Mouse (Mus musculus) heart, postnatal 0 days (tissue): Measurements from ENCODE around the gene Rbp1. TPM values are rescaled to one million over a fixed set of nuclear protein-coding genes. Genes with fewer than 3 reads are reported as not detected.

ENCODE experiments used
- ATAC-seq: fragments of 200-750 bp; cut with Nextera tagmentation; 2 replicates; pipeline ENCODE4 v1.8.0; 2017; ENCODE audit warnings: low read depth, moderate number of reproducible peaks, moderate library complexity; ENCODE audit not compliant: insufficient read depth
- DNase-seq: peaks from one replicate; pipeline ENCODE4 v3.0.0-alpha.2; 2016; ENCODE audit warnings: low spot score
- H3K27ac ChIP-seq: fragments of 300-500 bp; sonication (generic); 2 replicates; pipeline ENCODE4 v1.5.1; 2014; ENCODE audit warnings: low read depth, mild to moderate bottlenecking
- H3K27me3 ChIP-seq: fragments of 300-500 bp; sonication (generic); 2 replicates; pipeline ENCODE4 v1.6.1; 2014; ENCODE audit warnings: low read length, mixed read lengths; ENCODE audit not compliant: control insufficient read depth, insufficient read depth
- H3K36me3 ChIP-seq: fragments of 300-500 bp; sonication (generic); replicated peaks from 2 replicates; pipeline ENCODE4 v1.6.1; 2014; ENCODE audit warnings: low read length, mixed read lengths; ENCODE audit not compliant: control insufficient read depth, insufficient read depth
- H3K4me1 ChIP-seq: fragments of 300-500 bp; sonication (generic); 2 replicates; pipeline ENCODE4 v1.6.1; 2014; ENCODE audit warnings: antibody characterized with exemption; ENCODE audit not compliant: control insufficient read depth, insufficient read depth
- H3K4me2 ChIP-seq: fragments of 300-500 bp; sonication (generic); 2 replicates; pipeline ENCODE4 v1.6.1; 2014; ENCODE audit warnings: low read depth, mild to moderate bottlenecking, low read length, moderate library complexity
- H3K4me3 ChIP-seq: fragments of 300-500 bp; sonication (generic); 2 replicates; pipeline ENCODE4 v1.5.1; 2014; ENCODE audit warnings: low read depth, low read length
- H3K9ac ChIP-seq: fragments of 300-500 bp; sonication (generic); replicated peaks from 2 replicates; pipeline ENCODE4 v1.6.1; 2014; ENCODE audit warnings: low read depth, low read length, mixed read lengths
- H3K9me3 ChIP-seq: fragments of 300-500 bp; sonication (generic); replicated peaks from 2 replicates; pipeline ENCODE4 v1.6.1; 2016; ENCODE audit warnings: low read length; ENCODE audit not compliant: control insufficient read depth
- CTCF ChIP-seq: IDR thresholded peaks from 2 replicates; pipeline ENCODE4 v1.5.1; 2016; ENCODE audit warnings: antibody characterized with exemption, control low read depth, low read depth
- EP300 ChIP-seq: IDR thresholded peaks from 2 replicates; pipeline ENCODE4 v1.6.1; 2016; ENCODE audit warnings: antibody characterized with exemption, low read depth
- WGBS: fragments of 180-500 bp; shearing (Covaris S2); extraction: QIAGEN DNeasy Blood & Tissue Kit; methylation state at CpG from one replicate; pipeline ENCODE4 v1.1.7; 2014; 5-methylcytosine and 5-hydroxymethylcytosine counted together
- polyA plus RNA-seq: library from polyadenylated mRNA; unstranded; fragments of >200 nt; fragmentation: Nextera tagmentation; extraction: Ambion mirVana; gene quantifications from 2 replicates; pipeline ENCODE4 v1.2.1, GENCODE M21; 2015
- total RNA-seq: library from RNA; depleted of rRNA; stranded (reverse); fragments of >200 nt; gene quantifications from 2 replicates; pipeline ENCODE4 v1.2.3, GENCODE M21; 2014; ENCODE audit warnings: low replicate concordance; rRNA removed

Gene Rbp1
- total and polyA plus RNA-seq, 2 experiments from 2014 or later: 14.2 to 36.9 TPM

GRCm38 (mm10) chr9:98487273-98487672 is 64.5 kb downstream of the Rbp1 start:
- DNase-seq (no peak), ATAC-seq (no peak)
- no peak overlapping the region for H3K4me3 ChIP-seq
- no peak overlapping the region for H3K27ac ChIP-seq
- H3K27me3 ChIP-seq: no peaks in the 10 kb centered on the region
- H3K4me1 ChIP-seq: peaks cover 9% of the 10 kb centered on the region; the same call in 1 of the 2 replicates
- no peak overlapping the region for H3K4me2 ChIP-seq
- no peak for TF ChIP-seq EP300
- H3K9me3 ChIP-seq: no peaks in the 10 kb centered on the region
- no peaks in the 10 kb centered on the region for H3K36me3 ChIP-seq
- H3K9ac ChIP-seq: no peak overlapping the region
- WGBS: 28% methylated on average over 6 of the region's 6 CpGs

- peak; percentile 40; the same call in 1 of the 2 replicates for ATAC-seq
- Histone ChIP-seq H3K4me1 (peaks cover 9% of the 10 kb centered on the region; the same call in 1 of the 2 replicates), H3K27ac (no peak overlapping the region), H3K4me3 (no peak overlapping the region), H3K36me3 (no peaks in the 10 kb centered on the region), H3K27me3 (no peaks in the 10 kb centered on the region), H3K4me2 (no peak overlapping the region), H3K9me3 (no peaks in the 10 kb centered on the region), H3K9ac (no peak overlapping the region)
- 57% methylated on average over 4 of the region's 4 CpGs for WGBS
- TF ChIP-seq CTCF (no peak), EP300 (no peak)
- DNase-seq: peak; percentile 39
These were observed 66.8 kb downstream of the Rbp1 start for GRCm38 (mm10) chr9:98489532-98489931.

DNA sequence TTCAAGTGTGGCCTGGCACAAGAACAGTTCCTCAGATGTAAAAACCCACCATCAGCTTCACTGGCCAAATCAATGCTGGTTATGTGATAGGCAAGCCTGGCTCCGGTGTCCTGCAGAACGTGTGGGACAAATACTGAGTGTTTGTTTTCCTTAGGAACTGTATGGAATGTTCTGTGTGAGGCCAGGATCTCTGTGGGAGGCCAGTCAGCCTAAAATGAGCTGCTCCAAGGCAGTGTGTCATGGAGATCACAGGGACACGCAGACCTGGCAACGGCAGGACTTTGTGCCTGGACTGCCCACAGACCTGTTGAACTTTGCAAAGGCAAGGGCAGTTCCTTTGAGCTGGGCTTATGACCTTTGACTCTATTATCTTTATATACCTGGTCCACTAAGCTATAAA is 67.4 kb downstream of the Rbp1 start:
- Histone ChIP-seq H3K27ac (no peak overlapping the region), H3K9me3 (no peaks in the 10 kb centered on the region), H3K4me1 (peaks cover 9% of the 10 kb centered on the region; the same call in 1 of the 2 replicates), H3K4me3 (no peak overlapping the region), H3K4me2 (no peak overlapping the region), H3K9ac (no peak overlapping the region), H3K27me3 (no peaks in the 10 kb centered on the region), H3K36me3 (no peaks in the 10 kb centered on the region)
- TF ChIP-seq EP300 (no peak), CTCF (no peak)
- ATAC-seq (peak; percentile 49), DNase-seq (peak; percentile 27)
- 43% methylated on average over 4 of the region's 4 CpGs for WGBS

GRCm38 (mm10) chr9:98491071-98491470 is 68.3 kb downstream of the Rbp1 start:
- Histone ChIP-seq H3K4me3 (no peak overlapping the region), H3K4me2 (no peak overlapping the region), H3K27me3 (no peaks in the 10 kb centered on the region), H3K4me1 (peaks cover 9% of the 10 kb centered on the region; the same call in 1 of the 2 replicates), H3K9ac (no peak overlapping the region), H3K9me3 (no peaks in the 10 kb centered on the region), H3K36me3 (no peaks in the 10 kb centered on the region), H3K27ac (no peak overlapping the region)
- WGBS: 85% methylated on average over 5 of the region's 5 CpGs
- TF ChIP-seq EP300 (no peak), CTCF (no peak)
- DNase-seq: no peak
- no peak for ATAC-seq

GRCm38 (mm10) chr9:98492212-98492611 is 69.5 kb downstream of the Rbp1 start:
- TF ChIP-seq CTCF: no peak
- TF ChIP-seq EP300: no peak

GRCm38 (mm10) chr9:98492821-98493220 is 70.1 kb downstream of the Rbp1 start:
- Histone ChIP-seq H3K36me3 (no peaks in the 10 kb centered on the region), H3K27me3 (no peaks in the 10 kb centered on the region), H3K4me1 (peaks cover 2% of the 10 kb centered on the region; the same call in 1 of the 2 replicates), H3K9me3 (no peaks in the 10 kb centered on the region), H3K4me2 (no peak overlapping the region), H3K27ac (no peak overlapping the region), H3K9ac (no peak overlapping the region), H3K4me3 (no peak overlapping the region)
- no peak for DNase-seq
- ATAC-seq: no peak
- TF ChIP-seq CTCF: no peak
- TF ChIP-seq EP300: no peak
- 40% methylated on average over 1 of the region's 1 CpGs for WGBS

More at GRCm38 (mm10) chr9:98492212-98492611, 69.5 kb downstream of the Rbp1 start:
- Histone ChIP-seq H3K36me3 (no peaks in the 10 kb centered on the region), H3K27ac (no peak overlapping the region), H3K9me3 (no peaks in the 10 kb centered on the region), H3K4me1 (peaks cover 8% of the 10 kb centered on the region; the same call in 1 of the 2 replicates), H3K4me3 (no peak overlapping the region), H3K27me3 (no peaks in the 10 kb centered on the region), H3K9ac (no peak overlapping the region), H3K4me2 (no peak overlapping the region)
- ATAC-seq (no peak), DNase-seq (no peak)
- WGBS: 49% methylated on average over 5 of the region's 5 CpGs

Other genes with a start within 250 kb of the Rbp1 start
- gene Nmnat3, start 135.5 kb upstream of the Rbp1 start, total RNA-seq: 9.0 and 21.2 TPM in 2 replicates
- gene Nmnat3, start 135.5 kb upstream of the Rbp1 start, polyA plus RNA-seq: 15.1 and 15.4 TPM in 2 replicates
- not detected in 2 replicates for gene Rbp2, start 63.2 kb downstream of the Rbp1 start, total RNA-seq
- 0.21 TPM in 1 of 2 replicates, not detected in the other for gene Rbp2, start 63.2 kb downstream of the Rbp1 start, polyA plus RNA-seq
- gene Copb2, start 140.8 kb downstream of the Rbp1 start, total RNA-seq: 75.1 and 86.1 TPM in 2 replicates
- 90.8 and 93.9 TPM in 2 replicates for gene Copb2, start 140.8 kb downstream of the Rbp1 start, polyA plus RNA-seq
- 54.1 and 63.3 TPM in 2 replicates for gene Mrps22, start 178.7 kb downstream of the Rbp1 start, total RNA-seq
- 46.7 and 48.6 TPM in 2 replicates for gene Mrps22, start 178.7 kb downstream of the Rbp1 start, polyA plus RNA-seq